Mouse (Mus musculus) lung, postnatal 25 days (tissue): ENCODE data around the gene Lamb2.

Experiments used
- DNase-seq: peaks from one replicate; pipeline ENCODE4 v3.0.0; 2022; ENCODE audit warnings: low spot score

Gene Lamb2

GRCm38 (mm10) chr9:108461181-108461631 is 18.3 kb upstream of the Lamb2 start, which contains the start of gene Klhdc8b:
Gene Klhdc8b (minus strand): TSS chr9:108461581.
- DNase-seq = no peak

GRCm38 (mm10) chr9:108461675-108462074 is 17.9 kb upstream of the Lamb2 start:
- DNase-seq = no peak

- peak; percentile 34 for DNase-seq
These were observed 17.3 kb upstream of the Lamb2 start for GRCm38 (mm10) chr9:108462192-108462591.

- DNase-seq = no peak
These were observed 15.8 kb upstream of the Lamb2 start for GRCm38 (mm10) chr9:108463713-108464112.

GRCm38 (mm10) chr9:108466219-108466618 is 13.3 kb upstream of the Lamb2 start:
- no peak for DNase-seq

- no peak for DNase-seq
These were observed 10.1 kb upstream of the Lamb2 start for GRCm38 (mm10) chr9:108469430-108469829.

- DNase-seq = no peak
These were observed 9.7 kb upstream of the Lamb2 start for GRCm38 (mm10) chr9:108469845-108470244.

- DNase-seq = no peak
These were observed 5.0 kb upstream of the Lamb2 start for GRCm38 (mm10) chr9:108474528-108474927.

- peak; percentile 84 for DNase-seq
These were observed 839 bp upstream of the Lamb2 start for GRCm38 (mm10) chr9:108478638-108479156.

GRCm38 (mm10) chr9:108479241-108479640 is 295 bp upstream of the Lamb2 start:
- no peak for DNase-seq

GRCm38 (mm10) chr9:108480813-108481519 is 1.4 kb downstream of the Lamb2 start:
- no peak for DNase-seq

- DNase-seq = no peak
These were observed 2.1 kb downstream of the Lamb2 start for GRCm38 (mm10) chr9:108481520-108482210.

GRCm38 (mm10) chr9:108483051-108483790 is 3.7 kb downstream of the Lamb2 start:
- DNase-seq = no peak

- DNase-seq = no peak
These were observed 4.5 kb downstream of the Lamb2 start for GRCm38 (mm10) chr9:108484021-108484420.

GRCm38 (mm10) chr9:108485301-108485875 is 5.9 kb downstream of the Lamb2 start:
- DNase-seq = no peak

- DNase-seq = no peak
These were observed 7.5 kb downstream of the Lamb2 start for GRCm38 (mm10) chr9:108486973-108487530.

- DNase-seq = no peak
These were observed 8.9 kb downstream of the Lamb2 start for GRCm38 (mm10) chr9:108488403-108488802.

- DNase-seq = no peak
These were observed 9.7 kb downstream of the Lamb2 start for GRCm38 (mm10) chr9:108489215-108489614.

- DNase-seq = no peak
These were observed 10.4 kb downstream of the Lamb2 start for GRCm38 (mm10) chr9:108489702-108490558.

GRCm38 (mm10) chr9:108490559-108491285 is 11.2 kb downstream of the Lamb2 start, which contains the start of gene Usp19:
Gene Usp19 (plus strand): TSS chr9:108490602.
- peak; percentile 98 for DNase-seq
